Mouse (Mus musculus) v-Abl transformed pro-B cells (cell line): Measurements from ENCODE around the gene Gtf2h1.

ENCODE experiments used
- in situ Hi-C, 2 experiments: fragments of 400-800 bp; cut with MboI; formaldehyde crosslinking; loops; one replicate each; pipeline ENCODE4 v1.15.1; 2025; ENCODE audit not compliant: unreplicated experiment in 2 of 2

The Gtf2h1 gene

GRCm38 (mm10) chr7:46827803-46828184 lies 31.9 kb downstream of the Gtf2h1 start:
- in situ Hi-C loops, result loop anchor here in 1 of 2 experiments (25.0 kb wide), 1 partner anchor 1315 kb away; the partner anchor contains the start of gene Nucb1

GRCm38 (mm10) chr7:46829911-46830310 lies 34.0 kb downstream of the Gtf2h1 start:
- in situ Hi-C loops, result loop anchor here in 1 of 2 experiments (25.0 kb wide), 1 partner anchor 1318 kb away; the partner anchor contains the start of gene Nucb1

- in situ Hi-C loops, result loop anchor here in 1 of 2 experiments (25.0 kb wide), 1 partner anchor 1319 kb away; the partner anchor contains the start of gene Nucb1
Observed at GRCm38 (mm10) chr7:46830799-46831590, 35.1 kb downstream of the Gtf2h1 start.

GRCm38 (mm10) chr7:46831693-46832092 lies 35.8 kb downstream of the Gtf2h1 start:
- in situ Hi-C loops, result loop anchor here in 1 of 2 experiments (25.0 kb wide), 1 partner anchor 1319 kb away; the partner anchor contains the start of gene Nucb1

- in situ Hi-C loops, result loop anchor here in 1 of 2 experiments (25.0 kb wide), 1 partner anchor 1320 kb away; the partner anchor contains the start of gene Nucb1
Observed at GRCm38 (mm10) chr7:46832112-46832810, 36.4 kb downstream of the Gtf2h1 start.

- in situ Hi-C loops, result loop anchor here in 1 of 2 experiments (25.0 kb wide), 1 partner anchor 1321 kb away; the partner anchor contains the start of gene Nucb1
Observed at GRCm38 (mm10) chr7:46833266-46833665, 37.4 kb downstream of the Gtf2h1 start.

- in situ Hi-C loops, result loop anchor here in 1 of 2 experiments (25.0 kb wide), 1 partner anchor 1321 kb away; the partner anchor contains the start of gene Nucb1
Observed at GRCm38 (mm10) chr7:46833670-46834255, 37.9 kb downstream of the Gtf2h1 start.

- in situ Hi-C loops, result loop anchor here in 1 of 2 experiments (25.0 kb wide), 1 partner anchor 1323 kb away; the partner anchor contains the start of gene Nucb1
Observed at GRCm38 (mm10) chr7:46834994-46835610, 39.2 kb downstream of the Gtf2h1 start.

- in situ Hi-C loops, result loop anchor here in 1 of 2 experiments (25.0 kb wide), 1 partner anchor 1324 kb away; the partner anchor contains the start of gene Nucb1
Observed at GRCm38 (mm10) chr7:46836357-46836756, 40.5 kb downstream of the Gtf2h1 start.

GRCm38 (mm10) chr7:46837073-46837472 lies 41.2 kb downstream of the Gtf2h1 start:
- in situ Hi-C loops, result loop anchor here in 1 of 2 experiments (25.0 kb wide), 1 partner anchor 1325 kb away; the partner anchor contains the start of gene Nucb1

GRCm38 (mm10) chr7:46838104-46838671 lies 42.3 kb downstream of the Gtf2h1 start:
- in situ Hi-C loops, result loop anchor here in 1 of 2 experiments (25.0 kb wide), 1 partner anchor 1326 kb away; the partner anchor contains the start of gene Nucb1

- in situ Hi-C loops, result loop anchor here in 1 of 2 experiments (25.0 kb wide), 1 partner anchor 1327 kb away; the partner anchor contains the start of gene Nucb1
Observed at GRCm38 (mm10) chr7:46838891-46839302, 43.0 kb downstream of the Gtf2h1 start.

GRCm38 (mm10) chr7:46839446-46839845 lies 43.5 kb downstream of the Gtf2h1 start:
- in situ Hi-C loops, result loop anchor here in 1 of 2 experiments (25.0 kb wide), 1 partner anchor 1327 kb away; the partner anchor contains the start of gene Nucb1

- in situ Hi-C loops, result loop anchor here in 1 of 2 experiments (25.0 kb wide), 1 partner anchor 1328 kb away; the partner anchor contains the start of gene Nucb1
Observed at GRCm38 (mm10) chr7:46839861-46840260, 44.0 kb downstream of the Gtf2h1 start.

- in situ Hi-C loops, result loop anchor here in 1 of 2 experiments (25.0 kb wide), 1 partner anchor 1328 kb away; the partner anchor contains the start of gene Nucb1
Observed at GRCm38 (mm10) chr7:46840326-46840725, 44.4 kb downstream of the Gtf2h1 start.

GRCm38 (mm10) chr7:46840787-46841525 lies 45.1 kb downstream of the Gtf2h1 start, which contains the start of gene Ldha:
Gene Ldha, plus strand, starts transcription at chr7:46841475.
- in situ Hi-C loops, result loop anchor here in 1 of 2 experiments (25.0 kb wide), 1 partner anchor 1329 kb away; the partner anchor contains the start of gene Nucb1

- in situ Hi-C loops, result loop anchor here in 1 of 2 experiments (25.0 kb wide), 1 partner anchor 1330 kb away; the partner anchor contains the start of gene Nucb1
Observed at GRCm38 (mm10) chr7:46842278-46842677, 46.4 kb downstream of the Gtf2h1 start.

- in situ Hi-C loops, result loop anchor here in 1 of 2 experiments (25.0 kb wide), 1 partner anchor 1331 kb away; the partner anchor contains the start of gene Nucb1
Observed at GRCm38 (mm10) chr7:46843576-46843975, 47.7 kb downstream of the Gtf2h1 start.
